Mouse (Mus musculus) kidney, adult 2 months (tissue): Measurements from ENCODE around the gene Zfp668. TPM values are rescaled to one million over a fixed set of nuclear protein-coding genes. Genes with fewer than 3 reads are reported as not detected.
"Not testable (repeated sequence)": the region's sequence is repeated elsewhere in the genome, so short reads cannot be mapped to it uniquely, and the experiment has no call there.

ENCODE experiments used
- DNase-seq: peaks from one replicate; pipeline ENCODE4 v3.0.0; 2021
- H3K27ac ChIP-seq: fragments of 200-500 bp; 2 replicates; pipeline ENCODE4 v1.5.1; 2012; ENCODE audit warnings: low read depth, low read length, control low read depth, inconsistent platforms; ENCODE audit not compliant: insufficient read depth
- H3K27me3 ChIP-seq: fragments of 200-500 bp; replicated peaks from 2 replicates; pipeline ENCODE4 v1.6.1; 2012; ENCODE audit warnings: mild to moderate bottlenecking, moderate library complexity, low read length, inconsistent platforms; ENCODE audit not compliant: control insufficient read depth, insufficient read depth
- H3K36me3 ChIP-seq: fragments of 200-500 bp; 2 replicates; pipeline ENCODE4 v1.6.1; 2012; ENCODE audit warnings: mild to moderate bottlenecking, moderate library complexity, low read length, inconsistent platforms; ENCODE audit not compliant: control insufficient read depth, insufficient read depth
- H3K4me1 ChIP-seq: fragments of 200-500 bp; 2 replicates; pipeline ENCODE4 v1.6.1; 2011; ENCODE audit warnings: low read length; ENCODE audit not compliant: control insufficient read depth, insufficient read depth
- H3K4me3 ChIP-seq: fragments of 200-500 bp; 2 replicates; pipeline ENCODE4 v1.5.1; 2011; ENCODE audit warnings: mild to moderate bottlenecking, low read depth, low read length, control low read depth; ENCODE audit not compliant: insufficient read depth
- CTCF ChIP-seq: fragments of 200-500 bp; conservative IDR thresholded peaks from 2 replicates; pipeline ENCODE4 v1.5.1; 2011; ENCODE audit warnings: low read depth, mild to moderate bottlenecking, control low read depth, low read length, moderate library complexity, mixed read lengths; ENCODE audit not compliant: insufficient read depth, insufficient read length
- POLR2A ChIP-seq: fragments of 200-500 bp; IDR thresholded peaks from one replicate; pipeline ENCODE4 v1.6.1; 2011; ENCODE audit warnings: low read depth, low read length, control low read depth
- WGBS: fragments of 180-500 bp; shearing (Covaris S2); methylation state at CpG from one replicate; pipeline ENCODE4 v1.1.7; 2018; 5-methylcytosine and 5-hydroxymethylcytosine counted together
- polyA plus RNA-seq: library from polyadenylated mRNA; depleted of rRNA; stranded (reverse); fragments of >200 nt; gene quantifications from 2 replicates; pipeline ENCODE4 v1.2.3, GENCODE M21; 2012

Zfp668 gene
- polyA plus RNA-seq, 1 experiment: 4.2 TPM

DNA sequence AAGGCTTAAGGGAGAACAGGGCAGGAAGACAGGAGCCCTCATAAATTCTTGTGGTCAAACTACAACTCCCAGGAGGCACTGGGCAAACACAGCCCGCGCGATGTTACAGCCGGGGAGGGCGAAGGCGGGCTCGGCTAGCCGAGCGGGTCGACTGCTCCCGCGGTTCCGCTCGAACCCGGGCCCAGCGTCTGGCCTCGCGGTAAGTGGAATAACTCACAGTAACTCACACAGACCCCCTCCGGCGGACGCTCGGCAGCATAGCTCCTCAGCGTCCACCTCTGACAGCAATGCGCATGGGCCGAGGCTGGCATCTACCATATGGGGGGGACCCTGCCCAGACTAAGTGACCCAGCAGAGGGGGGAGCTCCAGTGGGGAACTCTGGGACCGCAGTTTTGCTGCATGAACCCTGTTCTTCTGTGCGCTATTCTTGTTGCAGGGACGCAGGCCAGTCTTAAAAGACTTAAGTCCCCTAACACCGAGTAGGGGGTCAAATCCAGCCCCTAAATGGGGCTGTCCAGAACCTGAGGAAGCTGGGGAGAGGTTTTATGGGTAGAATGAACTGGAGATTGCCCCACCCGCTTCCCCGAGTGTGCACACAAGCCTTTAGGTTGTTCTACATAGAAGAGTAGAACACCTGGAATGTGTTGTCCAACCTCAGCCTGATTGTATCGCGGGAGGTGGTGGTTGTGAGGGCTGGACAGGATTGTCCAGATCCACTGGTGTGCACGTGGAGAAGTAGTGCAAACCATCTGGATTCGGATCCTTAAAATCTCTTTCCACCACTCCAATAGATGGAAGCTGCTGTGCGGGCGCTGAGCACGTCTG is 27.6 kb upstream of the Zfp668 start, which contains the start of gene Bckdk:
TSS of gene Bckdk (plus strand) at position 112 of the 826 bp plus-strand sequence.
- 5% methylated on average over 38 of the region's 38 CpGs for WGBS

DNA sequence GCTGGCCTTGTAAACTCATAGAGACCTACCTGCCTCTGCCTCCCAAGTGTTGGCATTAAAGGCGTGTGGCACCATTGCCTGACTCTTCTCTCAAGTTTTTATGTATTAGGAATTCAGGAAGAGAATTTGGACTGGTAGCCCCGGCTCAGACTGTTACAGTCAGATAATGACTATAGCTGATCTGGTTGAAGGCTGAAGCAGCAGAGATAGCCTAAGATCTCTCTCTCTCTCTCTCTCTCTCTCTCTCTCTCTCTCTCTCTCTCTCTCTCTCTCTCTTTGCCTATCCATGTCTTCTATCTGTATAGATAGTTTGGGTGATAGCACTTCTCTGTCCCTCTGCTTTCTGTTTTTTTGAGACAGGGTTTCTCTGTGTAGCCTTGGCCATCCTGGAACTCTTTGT is 25.1 kb upstream of the Zfp668 start:
- no peak for DNase-seq
- Histone ChIP-seq H3K36me3 (no peaks in the 10 kb centered on the region), H3K4me3 (no peak overlapping the region), H3K27ac (no peak overlapping the region), H3K27me3 (no peaks in the 10 kb centered on the region), H3K4me1 (no peaks in the 10 kb centered on the region; the same call in 1 of the 2 replicates)
- 86% methylated on average over 2 of the region's 2 CpGs for WGBS
- TF ChIP-seq CTCF: no peak
- TF ChIP-seq POLR2A: no peak

More for the DNA sequence above, 27.6 kb upstream of the Zfp668 start, which contains the start of gene Bckdk:
- Histone ChIP-seq H3K27ac (peak within 1 kb of the TSS; percentile 26), H3K27me3 (no peaks in the 10 kb centered on the region), H3K4me3 (peak within 1 kb of the TSS; percentile 68), H3K4me1 (no peaks in the 10 kb centered on the region; the same call in 1 of the 2 replicates), H3K36me3 (peaks cover 1% of the 10 kb centered on the region; the same call in 1 of the 2 replicates)
- TF ChIP-seq CTCF (no peak), POLR2A (no peak)
- DNase-seq: peak; percentile 84

DNA sequence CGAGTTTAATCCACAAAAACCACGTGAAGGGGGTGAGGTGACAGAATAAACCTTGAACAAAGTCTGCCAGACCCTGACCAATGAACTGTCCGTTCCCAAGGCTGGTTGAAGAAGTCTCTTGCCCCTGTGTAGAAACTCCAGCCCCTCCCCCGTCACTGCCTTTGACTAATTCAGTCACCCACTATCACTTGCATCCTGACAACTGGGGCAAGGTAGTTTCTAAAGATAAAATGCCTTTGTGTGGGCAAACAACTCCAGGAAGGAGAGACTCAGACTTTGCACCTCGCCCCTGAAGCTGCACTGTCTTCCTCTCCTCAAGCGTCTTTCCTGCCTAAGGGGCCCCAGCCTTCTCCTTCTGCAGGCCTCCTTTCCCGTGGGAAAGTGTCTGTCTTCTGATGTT is 23.4 kb upstream of the Zfp668 start:
- TF ChIP-seq POLR2A (no peak), CTCF (no peak)
- WGBS: 35% methylated on average over 7 of the region's 7 CpGs

DNA sequence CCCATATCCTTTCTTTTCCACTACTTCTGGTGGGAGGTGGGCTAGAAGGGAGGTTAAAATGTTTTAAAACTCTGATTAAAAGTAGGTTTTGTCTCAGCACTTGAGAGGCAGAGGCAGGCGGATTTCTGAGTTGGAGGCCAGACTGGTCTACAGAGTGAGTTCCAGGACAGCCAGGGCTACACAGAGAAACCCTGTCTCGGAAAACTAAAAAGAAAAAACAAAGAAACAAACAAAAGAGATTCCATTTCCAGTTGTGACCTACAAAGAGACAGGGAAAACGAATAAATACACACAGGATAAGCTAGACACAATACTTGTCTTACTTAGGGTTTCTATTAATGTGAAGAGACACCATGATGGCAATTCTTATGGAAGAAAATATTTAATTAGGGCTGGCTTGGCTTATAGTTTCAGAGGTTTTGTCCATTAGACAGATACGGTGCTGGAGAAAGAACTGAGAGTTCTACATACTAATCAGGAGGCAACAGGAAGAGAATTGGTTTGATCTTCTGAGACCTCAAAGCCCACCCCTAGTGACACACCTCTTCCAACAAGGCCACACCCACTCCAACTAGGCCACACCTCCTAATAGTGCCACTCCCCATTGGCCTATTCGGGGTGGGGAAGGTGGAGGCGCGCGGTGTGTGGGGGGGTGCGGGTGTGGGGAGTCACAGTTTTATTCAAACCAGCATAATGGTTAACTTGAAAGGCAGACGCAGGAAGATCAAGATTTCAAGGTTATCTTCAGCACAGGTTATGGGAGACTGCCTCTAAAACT is 21.7 kb upstream of the Zfp668 start:
- no peaks in the 10 kb centered on the region for H3K27me3 ChIP-seq
- DNase-seq: no peak
- 36% methylated on average over 10 of the region's 10 CpGs for WGBS
- TF ChIP-seq POLR2A (no peak), CTCF (no peak)
- H3K36me3 ChIP-seq: no peaks in the 10 kb centered on the region
- no peak overlapping the region for H3K4me3 ChIP-seq
- H3K27ac ChIP-seq: no peak overlapping the region
- no peaks in the 10 kb centered on the region; the same call in 1 of the 2 replicates for H3K4me1 ChIP-seq

More for the DNA sequence above, 23.4 kb upstream of the Zfp668 start:
- DNase-seq: no peak
- Histone ChIP-seq H3K4me3 (no peak overlapping the region), H3K27ac (no peak overlapping the region), H3K4me1 (no peaks in the 10 kb centered on the region; the same call in 1 of the 2 replicates), H3K27me3 (no peaks in the 10 kb centered on the region), H3K36me3 (no peaks in the 10 kb centered on the region)

DNA sequence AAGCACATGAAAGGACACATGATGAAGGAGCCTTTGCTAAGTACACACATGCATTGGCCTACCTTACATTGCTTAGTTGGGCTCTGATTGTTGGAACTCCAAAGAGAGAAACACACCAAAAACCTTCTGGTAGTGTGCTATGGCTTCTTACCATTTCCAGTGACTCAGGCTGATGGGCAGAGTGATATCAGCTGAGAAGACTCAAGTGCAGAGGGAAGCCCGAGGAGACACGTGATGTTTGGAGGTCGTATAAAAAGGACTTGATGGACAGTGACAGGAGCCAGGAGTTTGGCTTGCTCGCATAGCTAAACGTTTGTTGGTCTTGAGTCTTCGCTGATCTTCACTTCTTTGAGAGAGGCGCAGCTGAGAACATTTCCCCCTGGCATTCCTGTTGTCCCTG is 20.9 kb upstream of the Zfp668 start:
- WGBS: 91% methylated on average over 7 of the region's 7 CpGs
- DNase-seq: no peak
- H3K27me3 ChIP-seq: no peaks in the 10 kb centered on the region
- TF ChIP-seq CTCF (no peak), POLR2A (no peak)
- no peak overlapping the region for H3K27ac ChIP-seq
- H3K36me3 ChIP-seq: no peaks in the 10 kb centered on the region
- no peak overlapping the region for H3K4me3 ChIP-seq
- H3K4me1 ChIP-seq: no peaks in the 10 kb centered on the region; the same call in 1 of the 2 replicates

DNA sequence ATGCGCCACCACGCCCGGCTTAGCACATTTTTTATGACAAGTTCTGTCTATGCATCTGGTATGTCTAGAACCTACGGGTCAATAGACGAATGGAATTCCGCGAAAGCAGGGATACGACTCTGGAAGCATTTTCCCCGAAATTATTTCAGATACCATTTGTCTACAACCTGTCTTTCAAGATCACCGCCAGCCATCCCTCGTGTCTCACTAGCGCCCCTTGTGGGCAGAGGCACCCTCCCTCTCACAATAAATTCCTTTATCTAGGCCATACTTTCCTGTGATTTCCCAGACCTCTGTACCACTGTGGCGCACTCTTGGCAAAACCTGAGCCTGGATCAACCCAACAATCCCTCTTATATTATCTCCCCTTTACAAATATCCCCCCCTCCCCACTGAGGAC is 19.8 kb upstream of the Zfp668 start:
- 62% methylated on average over 13 of the region's 13 CpGs for WGBS
- TF ChIP-seq POLR2A: no peak
- peak; percentile 71 for TF ChIP-seq CTCF
- H3K4me3 ChIP-seq: no peak overlapping the region
- H3K4me1 ChIP-seq: no peaks in the 10 kb centered on the region; the same call in 1 of the 2 replicates
- H3K27me3 ChIP-seq: no peaks in the 10 kb centered on the region
- H3K27ac ChIP-seq: no peak overlapping the region
- H3K36me3 ChIP-seq: no peaks in the 10 kb centered on the region
- DNase-seq: peak; percentile 65

DNA sequence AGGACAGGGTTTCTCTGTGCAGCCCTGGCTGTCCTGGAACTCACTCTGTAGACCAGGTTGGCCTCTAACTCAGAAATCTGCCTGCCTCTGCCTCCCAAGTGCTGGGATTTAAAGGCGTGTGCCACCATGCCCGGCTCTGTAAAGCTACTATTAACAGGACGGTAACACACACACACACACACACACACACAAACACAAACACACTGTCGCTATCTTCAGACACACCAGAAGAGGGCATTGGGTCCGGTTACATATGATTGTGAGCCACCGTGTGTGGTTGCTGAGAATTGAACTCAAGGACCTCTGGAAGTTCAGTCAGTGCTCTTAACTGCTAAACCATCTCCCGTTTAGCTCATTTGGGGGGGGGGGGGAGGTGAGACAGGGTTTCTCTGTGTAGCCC is 19.3 kb upstream of the Zfp668 start:
- not testable (repeated sequence) for H3K27me3 ChIP-seq, H3K4me1 ChIP-seq, DNase-seq, H3K4me3 ChIP-seq, H3K36me3 ChIP-seq
- WGBS: 74% methylated on average over 7 of the region's 7 CpGs
- H3K27ac ChIP-seq: peak overlapping the region; percentile 17; the same call in 1 of the 2 replicates
